Comparison of ENCODE assay signal across 8 mouse cellular contexts in the genomic region with DNA sequence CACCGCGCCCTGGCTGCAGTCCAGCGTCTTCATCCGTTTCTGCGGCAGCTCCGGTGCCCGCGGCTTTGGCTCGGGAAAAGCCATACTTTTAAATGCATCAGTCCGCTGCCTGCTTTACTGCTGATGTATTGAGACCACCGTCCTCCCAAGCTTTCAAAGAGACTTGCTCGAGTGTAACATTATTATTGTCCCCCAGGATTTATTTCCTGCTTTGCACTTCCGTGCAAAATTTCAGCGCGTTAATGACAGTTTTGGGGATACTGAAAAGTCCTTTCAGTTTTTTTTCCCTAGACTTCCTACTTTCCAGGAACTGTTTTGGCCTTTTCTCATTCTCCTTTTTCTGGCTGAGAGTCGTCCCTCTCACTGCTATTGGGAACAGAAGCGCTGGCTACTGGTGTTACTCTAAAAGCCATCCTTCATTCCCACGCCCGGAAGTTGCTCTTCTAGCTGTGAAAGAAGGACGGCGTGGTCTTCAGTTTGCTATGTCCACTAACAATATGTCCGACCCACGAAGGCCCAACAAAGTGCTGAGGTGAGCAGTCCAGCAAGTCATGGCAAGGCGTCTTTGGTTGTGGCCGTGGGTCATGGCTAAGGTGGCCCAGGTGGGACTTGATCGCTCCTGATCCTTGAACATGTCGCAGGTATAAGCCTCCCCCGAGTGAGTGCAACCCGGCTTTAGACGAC. TPM values are rescaled to one million over a fixed set of nuclear protein-coding genes. Genes with fewer than 3 reads are reported as not detected.
DNase-seq lines count a peak whose midpoint lies in the region; ATAC-seq lines count a peak whose summit lies in the region.

Gene Wdr83os (plus strand): TSS at position 209 of the 684 bp plus-strand sequence.

- peaks cover 10% of the 10 kb centered on the region for H3K36me3 ChIP-seq in forebrain, embryonic 16.5 days (ENCODE audit: control insufficient read depth, insufficient read depth)
- H3K36me3 ChIP-seq in hindbrain, embryonic 10.5 days, result peaks cover 44% of the 10 kb centered on the region

- H3K4me1 ChIP-seq in forebrain, embryonic 16.5 days (replicated peaks; ENCODE audit: control insufficient read depth, insufficient read depth, low read length), result peaks cover 34% of the 10 kb centered on the region
- H3K4me1 ChIP-seq in hindbrain, embryonic 10.5 days (replicated peaks), result peaks cover 45% of the 10 kb centered on the region

- 0 out of 2 replicates have a peak within 1 kb of the TSS, but pooled peaks have one; percentile 12 for H3K27ac ChIP-seq in forebrain, embryonic 16.5 days (ENCODE audit: low read length)
- H3K27ac ChIP-seq in hindbrain, embryonic 10.5 days, result peak within 1 kb of the TSS; percentile 89

- no peak for ATAC-seq in cerebellum, adult (ENCODE audit: insufficient number of reproducible peaks, low FRiP score, low TSS enrichment)
- peak; percentile 16 for ATAC-seq in forebrain, embryonic 16.5 days

- under 1% methylated on average over 30 of the region's 30 CpGs for WGBS in forebrain, embryonic 16.5 days
- WGBS in hindbrain, embryonic 10.5 days, result under 1% methylated on average over 30 of the region's 30 CpGs

- H3K9me3 ChIP-seq in forebrain, embryonic 16.5 days (ENCODE audit: control insufficient read depth, low read length), result no peaks in the 10 kb centered on the region
- no peaks in the 10 kb centered on the region for H3K9me3 ChIP-seq in hindbrain, embryonic 10.5 days

- H3K9ac ChIP-seq in forebrain, embryonic 16.5 days (replicated peaks; ENCODE audit: low read depth, low read length), result peak within 1 kb of the TSS; percentile 81

- H3K27me3 ChIP-seq in forebrain, embryonic 16.5 days (replicated peaks; ENCODE audit: control insufficient read depth, insufficient read depth, low read length), result no peaks in the 10 kb centered on the region
- no peaks in the 10 kb centered on the region for H3K27me3 ChIP-seq in hindbrain, embryonic 10.5 days (ENCODE audit: insufficient read depth, poor library complexity, severe bottlenecking)

- DNase-seq in cerebellum, adult 18-20 months, result peak; percentile 55 to 69
- DNase-seq in c-Kit-negative CD71-positive TER-119-positive erythroid progenitor cells, embryonic 14.5 days (ENCODE audit: low read depth, low spot score), result peak; percentile 69
- peak; percentile 70 for DNase-seq in hindbrain, embryonic 10.5 days (ENCODE audit: low spot score)
- DNase-seq in layer of hippocampus, postnatal 14 days (ENCODE audit: low spot score in 2 of 2), result peak; percentile 68 to 72
- peak; percentile 47 for DNase-seq in lung, postnatal 25 days (ENCODE audit: low spot score)
- peak; percentile 64 to 65 for DNase-seq in right cerebral cortex, adult 2 months (ENCODE audit: low spot score in 2 of 2)

- peak within 1 kb of the TSS; percentile 71 for H3K4me2 ChIP-seq in forebrain, embryonic 16.5 days (ENCODE audit: low read length)

- peak within 1 kb of the TSS; percentile 57 for H3K4me3 ChIP-seq in forebrain, embryonic 16.5 days (replicated peaks; ENCODE audit: low read length)
- peak within 1 kb of the TSS; percentile 98 for H3K4me3 ChIP-seq in hindbrain, embryonic 10.5 days

RNA-seq across cellular contexts. Expression of gene Wdr83os, which starts in this region (rescaled TPM):
- polyA plus RNA-seq in forebrain, embryonic 16.5 days (2015; fragmentation: Nextera tagmentation; extraction: Ambion mirVana), result 129 and 133 TPM in 2 replicates
- polyA plus RNA-seq in hindbrain, embryonic 10.5 days (2016; fragmentation: Nextera tagmentation; extraction: Ambion mirVana), result 134 and 136 TPM in 2 replicates
- 10 to 100 TPM; 57.5 to 61.5 TPM for total RNA-seq in layer of hippocampus, postnatal 14 days (2021)
